Mouse (Mus musculus) gonadal fat pad, adult 2 months (tissue): ENCODE measurements around the gene Ang. TPM values are rescaled to one million over a fixed set of nuclear protein-coding genes. Genes with fewer than 3 reads are reported as not detected.

ENCODE experiments used
- DNase-seq: peaks from one replicate; pipeline ENCODE4 v3.0.0-alpha.2; 2012; ENCODE audit warnings: low read depth
- polyA plus RNA-seq: library from polyadenylated mRNA; depleted of rRNA; stranded (reverse); fragments of >200 nt; gene quantifications from 2 replicates; pipeline ENCODE4 v1.2.3, GENCODE M21; 2012; rRNA removed

Gene Ang
- polyA plus RNA-seq: 13.6 and 20.6 TPM in 2 replicates

- DNase-seq: no peak
Measured at GRCm38 (mm10) chr14:51090921-51091900, at the start of gene Ang, which contains the start of gene Rnase4. Ang (plus strand) TSS chr14:51091150. Rnase4 (plus strand) TSS chr14:51091077.

GRCm38 (mm10) chr14:51041769-51042168 lies 49.2 kb upstream of the Ang start, which contains the start of gene Rnase9:
Rnase9 (minus strand) TSS chr14:51041869.
- no peak for DNase-seq

- DNase-seq: no peak
Measured at GRCm38 (mm10) chr14:51047846-51048245, 43.1 kb upstream of the Ang start.

GRCm38 (mm10) chr14:51050063-51050462 lies 40.9 kb upstream of the Ang start, which contains the start of gene Rnase11:
Rnase11 (minus strand) TSS chr14:51050163.
- DNase-seq: no peak

- no peak for DNase-seq
Measured at GRCm38 (mm10) chr14:51051941-51052340, 39.0 kb upstream of the Ang start.

- peak; percentile 99 for DNase-seq
Measured at GRCm38 (mm10) chr14:51053176-51053575, 37.8 kb upstream of the Ang start.

GRCm38 (mm10) chr14:51054243-51055237 lies 36.4 kb upstream of the Ang start:
- DNase-seq: no peak

- no peak for DNase-seq
Measured at GRCm38 (mm10) chr14:51057401-51057831, 33.5 kb upstream of the Ang start, which contains the start of gene Rnase12. Rnase12 (minus strand) TSS chr14:51057661.

- DNase-seq: no peak
Measured at GRCm38 (mm10) chr14:51060761-51061160, 30.2 kb upstream of the Ang start.

GRCm38 (mm10) chr14:51068956-51069355 lies 22.0 kb upstream of the Ang start:
- DNase-seq: no peak

GRCm38 (mm10) chr14:51069617-51070016 lies 21.3 kb upstream of the Ang start:
- no peak for DNase-seq

- no peak for DNase-seq
Measured at GRCm38 (mm10) chr14:51074335-51074734, 16.6 kb upstream of the Ang start, which contains the start of gene Olfr750. Olfr750 (minus strand) TSS chr14:51074435.

GRCm38 (mm10) chr14:51079180-51079579 lies 11.8 kb upstream of the Ang start:
- DNase-seq: no peak

GRCm38 (mm10) chr14:51081035-51081434 lies 9.9 kb upstream of the Ang start:
- no peak for DNase-seq

- no peak for DNase-seq
Measured at GRCm38 (mm10) chr14:51082599-51083581, 8.1 kb upstream of the Ang start.

GRCm38 (mm10) chr14:51083805-51084204 lies 7.1 kb upstream of the Ang start:
- no peak for DNase-seq

GRCm38 (mm10) chr14:51085086-51085485 lies 5.9 kb upstream of the Ang start:
- no peak for DNase-seq

GRCm38 (mm10) chr14:51085911-51086310 lies 5.0 kb upstream of the Ang start:
- no peak for DNase-seq

GRCm38 (mm10) chr14:51087762-51088161 lies 3.2 kb upstream of the Ang start:
- no peak for DNase-seq
